Mouse (Mus musculus) megakaryocyte, embryonic 14.5 days (primary cell): Measurements from ENCODE around the gene Sox15. TPM values are rescaled to one million over a fixed set of nuclear protein-coding genes. Genes with fewer than 3 reads are reported as not detected.
"Not testable (repeated sequence)": the region's sequence is repeated elsewhere in the genome, so short reads cannot be mapped to it uniquely, and the experiment has no call there.

ENCODE experiments used
- H3K27me3 ChIP-seq: replicated peaks from 2 replicates; pipeline ENCODE3; 2012; ENCODE audit warnings: inconsistent platforms
- H3K36me3 ChIP-seq: replicated peaks from 2 replicates; pipeline ENCODE3; 2012; ENCODE audit warnings: low read length, inconsistent platforms, mixed read lengths
- H3K4me1 ChIP-seq: 2 replicates; pipeline ENCODE4 v1.6.1; 2012; ENCODE audit warnings: inconsistent platforms
- H3K4me3 ChIP-seq: replicated peaks from 2 replicates; pipeline ENCODE3; 2012; ENCODE audit warnings: moderate library complexity, mild to moderate bottlenecking, inconsistent platforms
- H3K9me3 ChIP-seq: 2 replicates; pipeline ENCODE4 v1.6.1; 2012; ENCODE audit warnings: inconsistent platforms
- FLI1 ChIP-seq: IDR thresholded peaks from 2 replicates; pipeline ENCODE4 v1.6.1; 2012; ENCODE audit warnings: low read length, inconsistent platforms, mixed read lengths
- GATA1 ChIP-seq: IDR thresholded peaks from 3 replicates; pipeline ENCODE4 v1.6.1; 2012; ENCODE audit warnings: mixed read lengths, low read length, inconsistent platforms, borderline replicate concordance
- polyA plus RNA-seq: library from polyadenylated mRNA; stranded (reverse); fragments of >175 nt; gene quantifications from 2 replicates; pipeline ENCODE4 v1.2.3, GENCODE M21; 2012; ENCODE audit warnings: low replicate concordance; ENCODE audit not compliant: insufficient read depth

Sox15 gene
- polyA plus RNA-seq, 1 experiment, result not detected

- peak within 1 kb of the TSS; percentile 87 for H3K4me3 ChIP-seq
- peaks cover 5% of the 10 kb centered on the region for H3K9me3 ChIP-seq
- H3K27me3 ChIP-seq, result peaks cover 6% of the 10 kb centered on the region
- H3K36me3 ChIP-seq, result no peaks in the 10 kb centered on the region
- no peak for TF ChIP-seq FLI1
- H3K4me1 ChIP-seq, result peaks cover 53% of the 10 kb centered on the region
Observed at GRCm38 (mm10) chr11:69695361-69696181, 40.5 kb downstream of the Sox15 start, which contains the start of the genes Tnfsf12 and Tnfsfm13. Gene Tnfsf12, minus strand, starts transcription at chr11:69695849. Gene Tnfsfm13, minus strand, starts transcription at chr11:69696098.

- H3K4me3 ChIP-seq, result no peak overlapping the region
- TF ChIP-seq GATA1 (no peak), FLI1 (no peak)
- peaks cover 6% of the 10 kb centered on the region for H3K27me3 ChIP-seq
- no peaks in the 10 kb centered on the region for H3K36me3 ChIP-seq
- H3K9me3 ChIP-seq, result peaks cover 5% of the 10 kb centered on the region
- peaks cover 42% of the 10 kb centered on the region for H3K4me1 ChIP-seq
Observed at GRCm38 (mm10) chr11:69697396-69697795, 42.3 kb downstream of the Sox15 start.

- Histone ChIP-seq H3K4me3 (no peak overlapping the region), H3K4me1 (peaks cover 32% of the 10 kb centered on the region), H3K27me3 (peaks cover 6% of the 10 kb centered on the region), H3K9me3 (peaks cover 5% of the 10 kb centered on the region), H3K36me3 (no peaks in the 10 kb centered on the region)
- TF ChIP-seq FLI1 (no peak), GATA1 (no peak)
Observed at GRCm38 (mm10) chr11:69698574-69698973, 43.5 kb downstream of the Sox15 start.

GRCm38 (mm10) chr11:69699595-69699994, 44.5 kb downstream of the Sox15 start:
- TF ChIP-seq GATA1, result no peak
- no peak for TF ChIP-seq FLI1
- H3K4me1 ChIP-seq, result peaks cover 41% of the 10 kb centered on the region
- H3K9me3 ChIP-seq, result peaks cover 5% of the 10 kb centered on the region
- H3K4me3 ChIP-seq, result no peak overlapping the region
- peaks cover 6% of the 10 kb centered on the region for H3K27me3 ChIP-seq
- no peaks in the 10 kb centered on the region for H3K36me3 ChIP-seq

- not testable (repeated sequence) for H3K36me3 ChIP-seq, H3K27me3 ChIP-seq, H3K4me3 ChIP-seq, H3K9me3 ChIP-seq
- H3K4me1 ChIP-seq, result peaks cover 39% of the 10 kb centered on the region
Observed at GRCm38 (mm10) chr11:69702886-69703285, 47.8 kb downstream of the Sox15 start.

GRCm38 (mm10) chr11:69703381-69703780, 48.3 kb downstream of the Sox15 start:
- H3K4me1 ChIP-seq, result peaks cover 39% of the 10 kb centered on the region
- not testable (repeated sequence) for H3K4me3 ChIP-seq, H3K27me3 ChIP-seq, H3K36me3 ChIP-seq, H3K9me3 ChIP-seq

GRCm38 (mm10) chr11:69703814-69704612, 48.9 kb downstream of the Sox15 start:
- peaks cover 44% of the 10 kb centered on the region for H3K4me1 ChIP-seq
- H3K36me3 ChIP-seq, result no peaks in the 10 kb centered on the region
- TF ChIP-seq GATA1 (no peak), FLI1 (no peak)
- no peak overlapping the region for H3K4me3 ChIP-seq
- peaks cover 4% of the 10 kb centered on the region for H3K27me3 ChIP-seq
- no peaks in the 10 kb centered on the region for H3K9me3 ChIP-seq

- Histone ChIP-seq H3K36me3 (no peaks in the 10 kb centered on the region), H3K9me3 (no peaks in the 10 kb centered on the region), H3K27me3 (peaks cover 4% of the 10 kb centered on the region), H3K4me3 (no peak overlapping the region), H3K4me1 (peaks cover 48% of the 10 kb centered on the region)
- TF ChIP-seq FLI1, result no peak
- no peak for TF ChIP-seq GATA1
Observed at GRCm38 (mm10) chr11:69704613-69705010, 49.5 kb downstream of the Sox15 start.

Other genes with a start within 250 kb of the Sox15 start
- 44.5 and 45.4 TPM in 2 replicates for gene Kdm6b, start 241.6 kb upstream of the Sox15 start, polyA plus RNA-seq
- gene Dnah2, start 106.2 kb upstream of the Sox15 start, polyA plus RNA-seq, result 0.95 TPM in 1 of 2 replicates, not detected in the other
- 0.51 and 2.1 TPM in 2 replicates for gene Efnb3, start 95.1 kb upstream of the Sox15 start, polyA plus RNA-seq
- gene Wrap53, start 75.1 kb upstream of the Sox15 start, polyA plus RNA-seq, result 19.7 and 50.2 TPM in 2 replicates
- gene Trp53, start 75.0 kb upstream of the Sox15 start, polyA plus RNA-seq, result 53.2 and 68.6 TPM in 2 replicates
- 2.8 and 4.2 TPM in 2 replicates for gene Atp1b2, start 49.4 kb upstream of the Sox15 start, polyA plus RNA-seq
- gene Shbg, start 37.4 kb upstream of the Sox15 start, polyA plus RNA-seq, result not detected in 2 replicates
- gene Sat2, start 33.3 kb upstream of the Sox15 start, polyA plus RNA-seq, result not detected in 2 replicates
- gene Fxr2, start 22.3 kb upstream of the Sox15 start, polyA plus RNA-seq, result 65.7 and 84.9 TPM in 2 replicates
- 16.2 and 31.6 TPM in 2 replicates for gene Mpdu1, start 7.3 kb downstream of the Sox15 start, polyA plus RNA-seq
- gene Cd68, start 10.8 kb downstream of the Sox15 start, polyA plus RNA-seq, result 8.7 and 128 TPM in 2 replicates
- gene Eif4a1, start 17.1 kb downstream of the Sox15 start, polyA plus RNA-seq, result 144 and 601 TPM in 2 replicates
- 54.1 and 94.8 TPM in 2 replicates for gene Senp3, start 26.8 kb downstream of the Sox15 start, polyA plus RNA-seq
- 0.56 TPM in 1 of 2 replicates, not detected in the other for gene Tnfsf13, start 30.5 kb downstream of the Sox15 start, polyA plus RNA-seq
- gene Tnfsf12, start 40.5 kb downstream of the Sox15 start, polyA plus RNA-seq, result 5.3 and 13.1 TPM in 2 replicates
- gene Tnfsfm13, start 40.8 kb downstream of the Sox15 start, polyA plus RNA-seq, result 2.0 and 2.5 TPM in 2 replicates
- gene Polr2a, start 103.3 kb downstream of the Sox15 start, polyA plus RNA-seq, result 36.5 and 129 TPM in 2 replicates
- not detected in 2 replicates for gene Slc35g3, start 106.7 kb downstream of the Sox15 start, polyA plus RNA-seq
- gene Zbtb4, start 110.6 kb downstream of the Sox15 start, polyA plus RNA-seq, result 1.9 and 3.9 TPM in 2 replicates
- not detected in 2 replicates for gene Chrnb1, start 140.6 kb downstream of the Sox15 start, polyA plus RNA-seq
- gene Fgf11, start 146.5 kb downstream of the Sox15 start, polyA plus RNA-seq, result 0.64 TPM in 1 of 2 replicates, not detected in the other
- not detected in 2 replicates for gene Tmem102, start 150.3 kb downstream of the Sox15 start, polyA plus RNA-seq
- not detected in 2 replicates for gene Gm39566, start 160.0 kb downstream of the Sox15 start, polyA plus RNA-seq
- gene Spem2, start 163.2 kb downstream of the Sox15 start, polyA plus RNA-seq, result not detected in 2 replicates
- not detected in 2 replicates for gene Spem1, start 166.9 kb downstream of the Sox15 start, polyA plus RNA-seq
- 4.9 and 17.7 TPM in 2 replicates for gene Nlgn2, start 182.5 kb downstream of the Sox15 start, polyA plus RNA-seq
- gene Tmem256, start 183.2 kb downstream of the Sox15 start, polyA plus RNA-seq, result 742 and 1,105 TPM in 2 replicates
- gene Plscr3, start 191.1 kb downstream of the Sox15 start, polyA plus RNA-seq, result 41.3 and 79.4 TPM in 2 replicates
- not detected in 2 replicates for gene Tnk1, start 203.4 kb downstream of the Sox15 start, polyA plus RNA-seq
- not detected in 2 replicates for gene Tmem95, start 222.7 kb downstream of the Sox15 start, polyA plus RNA-seq
- 0.98 TPM in 1 of 2 replicates, not detected in the other for gene Kctd11, start 226.1 kb downstream of the Sox15 start, polyA plus RNA-seq
- 47.6 and 58.4 TPM in 2 replicates for gene Acap1, start 240.2 kb downstream of the Sox15 start, polyA plus RNA-seq
- 0.25 TPM in 1 of 2 replicates, not detected in the other for gene 2810408A11Rik, start 245.7 kb downstream of the Sox15 start, polyA plus RNA-seq
- 17.6 and 26.8 TPM in 2 replicates for gene Neurl4, start 245.8 kb downstream of the Sox15 start, polyA plus RNA-seq